Mouse (Mus musculus) cerebellum, adult 18-20 months (tissue): Measurements from ENCODE around the gene Fas.
A peak's percentile ranks its signal among the peaks of the same experiment; 100 is the strongest.

Source experiments
- DNase-seq, 2 experiments: peaks; one replicate each; pipeline ENCODE4 v3.0.0; 2021

The Fas gene

GRCm38 (mm10) chr19:34284826-34285225 is 5.6 kb upstream of the Fas start:
- no peak for DNase-seq

GRCm38 (mm10) chr19:34287221-34287620 is 3.2 kb upstream of the Fas start:
- DNase-seq, result no peak

- no peak for DNase-seq
These were observed 2.6 kb upstream of the Fas start for GRCm38 (mm10) chr19:34287656-34288415.

- DNase-seq, result no peak
These were observed 1.8 kb upstream of the Fas start for GRCm38 (mm10) chr19:34288696-34289095.

GRCm38 (mm10) chr19:34290872-34291341 is 441 bp downstream of the Fas start:
- DNase-seq, result no peak

- no peak for DNase-seq
These were observed 913 bp downstream of the Fas start for GRCm38 (mm10) chr19:34291379-34291778.

- no peak for DNase-seq
These were observed 1.5 kb downstream of the Fas start for GRCm38 (mm10) chr19:34291956-34292355.

- DNase-seq, result no peak
These were observed 2.2 kb downstream of the Fas start for GRCm38 (mm10) chr19:34292701-34293100.

- no peak for DNase-seq
These were observed 3.0 kb downstream of the Fas start for GRCm38 (mm10) chr19:34293376-34293947.

GRCm38 (mm10) chr19:34295442-34295841 is 5.0 kb downstream of the Fas start:
- DNase-seq, result no peak

- no peak for DNase-seq
These were observed 8.1 kb downstream of the Fas start for GRCm38 (mm10) chr19:34298531-34298930.

- DNase-seq, result no peak
These were observed 8.8 kb downstream of the Fas start for GRCm38 (mm10) chr19:34299229-34299628.

- no peak for DNase-seq
These were observed 10.0 kb downstream of the Fas start for GRCm38 (mm10) chr19:34300430-34300829.

- DNase-seq, result no peak
These were observed 14.5 kb downstream of the Fas start for GRCm38 (mm10) chr19:34304917-34305316.

GRCm38 (mm10) chr19:34306794-34307193 is 16.3 kb downstream of the Fas start:
- DNase-seq, result no peak

- DNase-seq, result no peak
These were observed 21.8 kb downstream of the Fas start for GRCm38 (mm10) chr19:34312151-34312728.

GRCm38 (mm10) chr19:34328051-34328450 is 37.6 kb downstream of the Fas start:
- no peak for DNase-seq

GRCm38 (mm10) chr19:34334300-34334699 is 43.8 kb downstream of the Fas start:
- DNase-seq, result peak; percentile 51 to 62

GRCm38 (mm10) chr19:34344702-34345101 is 54.2 kb downstream of the Fas start:
- DNase-seq, result no peak

GRCm38 (mm10) chr19:34345616-34346267 is 55.3 kb downstream of the Fas start:
- DNase-seq, result peak; percentile 7 to 17

- no peak for DNase-seq
These were observed 62.9 kb downstream of the Fas start for GRCm38 (mm10) chr19:34353291-34353805.

- no peak for DNase-seq
These were observed 72.2 kb downstream of the Fas start for GRCm38 (mm10) chr19:34362639-34363038.

GRCm38 (mm10) chr19:34369551-34369950 is 79.1 kb downstream of the Fas start:
- no peak for DNase-seq
